Mouse (Mus musculus): Measurements from ENCODE around the gene Plekha7.

Plekha7 gene

DNA sequence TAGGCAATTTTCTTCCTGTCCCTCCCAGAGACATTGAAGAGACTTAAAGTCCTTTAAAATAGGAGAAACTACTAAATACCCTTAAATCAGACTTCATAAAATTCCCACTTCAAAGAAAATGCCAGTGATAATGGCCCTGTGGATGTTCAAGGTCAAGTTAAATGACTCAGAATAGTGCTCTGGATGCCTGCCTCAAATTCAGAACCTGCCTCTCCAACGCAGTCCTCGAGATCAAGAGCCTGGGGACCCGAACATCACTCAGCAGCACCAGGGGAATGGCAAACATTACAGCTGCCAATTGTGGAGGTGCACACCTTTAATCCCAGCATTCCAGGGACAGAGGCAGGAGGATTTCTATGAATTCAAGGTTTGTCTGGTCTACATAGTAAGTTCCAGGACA, 56.7 kb downstream of the Plekha7 start:
- DNase-seq (ENCODE audit: low read depth): no peak

GRCm38 (mm10) chr7:116248536-116248935, 59.6 kb downstream of the Plekha7 start:
- DNase-seq (ENCODE audit: low read depth): no peak

DNA sequence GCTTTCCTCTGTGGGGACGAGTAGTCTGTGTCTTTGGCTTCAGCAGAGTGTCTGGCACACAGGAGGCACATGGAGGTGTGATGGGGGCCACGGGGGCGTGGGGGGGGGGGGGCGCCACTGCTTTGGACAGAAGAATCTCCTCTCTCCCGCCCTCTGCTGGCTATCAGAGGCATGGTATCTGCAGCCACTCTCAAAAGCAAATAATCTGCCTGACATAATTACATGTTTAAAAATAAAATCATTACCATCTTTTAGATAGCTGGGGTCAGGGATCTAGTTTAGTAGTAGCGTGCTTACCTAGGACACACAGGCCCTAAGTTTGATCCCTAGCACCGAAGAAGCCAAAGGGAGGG, 60.8 kb downstream of the Plekha7 start:
- DNase-seq (ENCODE audit: low read depth): no peak

DNA sequence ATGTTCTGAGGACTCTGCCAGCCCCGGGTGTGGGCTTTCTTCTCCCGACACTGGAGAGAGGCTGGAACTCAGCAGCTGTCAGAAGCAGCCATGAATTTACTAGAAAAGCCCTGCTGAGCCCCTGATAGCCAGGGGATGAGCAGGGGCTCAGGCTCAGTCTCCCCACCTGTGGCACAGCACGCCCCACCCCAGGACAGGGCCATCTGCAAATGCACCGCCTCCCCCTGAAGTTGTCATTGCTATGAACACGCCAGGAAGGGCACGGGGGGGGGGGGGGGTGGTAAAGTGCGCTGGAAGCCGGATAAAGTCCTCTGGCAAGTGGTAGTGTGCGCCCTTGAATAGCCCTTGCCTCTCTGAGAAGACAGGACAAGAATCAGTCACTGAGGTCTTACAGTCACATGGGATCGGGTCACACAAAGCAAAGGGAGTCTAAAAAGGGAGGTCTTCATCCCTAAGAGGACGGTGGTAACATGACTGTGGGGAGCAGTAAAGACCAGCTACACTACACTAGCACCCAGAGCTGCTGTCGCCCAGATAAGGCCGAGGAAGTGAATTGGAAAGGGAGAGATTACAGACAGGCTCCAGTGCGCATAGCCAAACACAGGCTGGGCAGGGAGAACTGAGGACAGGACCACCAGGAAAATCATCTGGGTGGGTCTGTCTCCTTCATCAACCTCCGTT, 61.3 kb downstream of the Plekha7 start:
- DNase-seq (ENCODE audit: low read depth): no peak

DNA sequence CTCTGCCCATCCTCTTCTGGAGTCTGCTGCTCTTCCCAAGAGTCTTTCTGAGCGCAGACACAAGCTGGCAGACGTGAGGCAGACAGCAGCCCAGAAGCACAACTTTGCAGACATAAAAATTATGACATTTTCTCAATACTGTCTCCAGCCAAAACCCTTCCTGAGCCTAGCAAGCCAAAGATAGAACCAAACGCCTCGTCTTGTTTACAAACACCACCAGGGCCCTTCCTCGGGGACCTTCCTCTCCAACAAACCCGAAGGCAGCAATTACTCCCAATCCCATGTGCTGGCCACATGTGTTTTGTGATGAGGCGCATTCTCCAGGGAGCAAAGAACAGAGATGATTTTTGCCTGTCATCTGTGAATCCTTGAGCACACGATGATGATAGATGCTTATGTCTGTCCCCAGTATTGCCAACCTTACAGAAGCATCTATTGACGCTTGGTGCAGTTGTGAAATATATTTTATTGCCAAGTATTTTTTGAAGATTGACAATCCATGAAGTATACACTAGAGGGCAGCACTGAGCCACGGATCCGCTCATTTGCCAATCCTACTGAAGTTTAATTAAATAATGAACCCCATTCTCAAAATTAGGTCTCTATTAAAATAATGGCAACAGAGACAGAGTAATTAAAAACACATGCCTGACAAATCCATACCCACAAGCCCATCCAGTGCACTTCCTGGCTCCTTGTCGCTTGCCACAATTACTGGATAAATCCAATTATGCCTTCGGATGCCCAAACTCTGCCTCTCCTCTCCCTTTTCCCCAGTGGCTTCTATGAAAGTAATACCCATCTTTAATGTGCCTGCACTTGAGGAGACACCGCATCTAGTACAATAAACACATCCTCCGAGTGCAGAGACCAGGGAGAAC, 62.1 kb downstream of the Plekha7 start:
- DNase-seq (ENCODE audit: low read depth): peak; percentile 33

- DNase-seq (ENCODE audit: low read depth): no peak
Measured at GRCm38 (mm10) chr7:116244302-116245165, 63.6 kb downstream of the Plekha7 start.

DNA sequence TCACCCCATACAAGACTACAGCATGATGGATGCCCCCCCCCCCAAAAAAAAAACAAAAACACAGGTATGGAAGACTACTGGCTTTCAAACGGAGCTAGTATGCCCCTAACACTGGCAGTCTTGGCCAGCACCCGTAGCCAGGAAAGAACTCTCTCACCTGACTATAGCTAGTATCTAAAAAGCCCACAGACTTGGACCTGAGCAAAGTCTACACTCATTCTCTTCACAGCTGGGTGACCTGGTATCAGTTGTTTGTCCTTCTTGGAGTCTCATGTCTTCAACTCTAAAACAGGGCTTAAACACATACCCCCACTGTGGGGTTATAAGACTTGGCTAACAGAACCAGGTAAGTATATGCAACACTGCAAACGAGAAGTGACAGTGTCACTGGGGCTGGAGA, 65.4 kb downstream of the Plekha7 start:
- DNase-seq (ENCODE audit: low read depth): no peak

DNA sequence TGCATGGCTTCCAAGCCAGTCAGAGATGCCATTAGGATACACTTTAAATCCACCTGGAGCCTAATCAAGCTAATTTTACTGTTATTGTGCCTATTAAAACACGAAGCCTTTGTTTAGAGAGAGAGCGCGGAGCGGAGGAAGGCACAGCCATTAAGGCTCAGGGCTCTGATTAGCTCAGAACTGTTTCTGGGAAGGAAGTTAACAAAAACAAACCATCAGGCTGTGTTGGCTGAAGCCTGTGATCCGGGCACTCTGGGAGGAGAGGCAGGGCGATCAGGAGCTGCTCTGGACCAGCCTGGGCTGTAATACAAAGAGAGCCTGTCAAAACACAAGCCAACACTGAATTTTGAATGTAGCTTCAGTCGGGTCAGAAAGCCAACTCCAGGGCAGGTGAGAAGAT, 66.6 kb downstream of the Plekha7 start:
- no peak for DNase-seq (ENCODE audit: low read depth)

- DNase-seq (ENCODE audit: low read depth): no peak
Measured at GRCm38 (mm10) chr7:116240791-116241474, 67.2 kb downstream of the Plekha7 start.

DNA sequence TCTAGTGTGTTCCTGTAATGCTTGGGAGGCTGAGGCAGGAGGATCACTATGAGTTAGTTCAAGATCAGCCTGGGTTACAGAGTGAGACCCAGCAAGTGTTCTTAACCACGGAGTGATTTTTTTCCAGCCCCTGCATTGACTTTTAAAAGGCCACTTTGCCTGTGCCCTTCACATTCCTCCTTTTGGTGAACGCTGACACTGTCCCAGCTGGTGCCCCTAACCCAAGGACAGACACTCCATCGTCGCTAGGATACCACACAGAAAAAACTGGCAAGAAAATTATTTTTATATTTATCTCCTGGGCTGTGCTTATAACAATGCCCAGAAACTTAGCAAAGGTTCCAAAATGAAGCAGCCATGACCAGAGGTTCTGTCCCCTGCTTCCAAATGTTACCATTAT, 67.8 kb downstream of the Plekha7 start:
- DNase-seq (ENCODE audit: low read depth): no peak

DNA sequence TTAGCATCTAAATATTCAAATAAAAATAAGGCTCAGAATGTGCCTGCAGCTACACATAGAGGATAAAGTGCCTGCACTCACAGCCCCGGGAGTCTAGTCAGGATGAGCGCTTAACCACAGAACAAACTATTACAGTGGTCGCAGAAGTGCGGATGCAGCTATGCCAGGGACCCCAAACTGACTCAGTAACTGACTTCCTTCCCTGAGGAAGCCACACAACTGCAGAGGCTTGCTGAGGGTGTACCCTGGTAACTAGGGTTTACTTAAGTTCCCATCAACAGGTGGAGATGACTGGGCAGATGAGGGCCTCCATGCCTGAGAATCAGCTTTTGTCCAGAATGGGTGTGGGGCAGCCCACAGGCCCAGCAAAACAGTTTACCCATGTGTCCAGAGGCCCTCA, 69.9 kb downstream of the Plekha7 start:
- DNase-seq (ENCODE audit: low read depth): no peak

DNA sequence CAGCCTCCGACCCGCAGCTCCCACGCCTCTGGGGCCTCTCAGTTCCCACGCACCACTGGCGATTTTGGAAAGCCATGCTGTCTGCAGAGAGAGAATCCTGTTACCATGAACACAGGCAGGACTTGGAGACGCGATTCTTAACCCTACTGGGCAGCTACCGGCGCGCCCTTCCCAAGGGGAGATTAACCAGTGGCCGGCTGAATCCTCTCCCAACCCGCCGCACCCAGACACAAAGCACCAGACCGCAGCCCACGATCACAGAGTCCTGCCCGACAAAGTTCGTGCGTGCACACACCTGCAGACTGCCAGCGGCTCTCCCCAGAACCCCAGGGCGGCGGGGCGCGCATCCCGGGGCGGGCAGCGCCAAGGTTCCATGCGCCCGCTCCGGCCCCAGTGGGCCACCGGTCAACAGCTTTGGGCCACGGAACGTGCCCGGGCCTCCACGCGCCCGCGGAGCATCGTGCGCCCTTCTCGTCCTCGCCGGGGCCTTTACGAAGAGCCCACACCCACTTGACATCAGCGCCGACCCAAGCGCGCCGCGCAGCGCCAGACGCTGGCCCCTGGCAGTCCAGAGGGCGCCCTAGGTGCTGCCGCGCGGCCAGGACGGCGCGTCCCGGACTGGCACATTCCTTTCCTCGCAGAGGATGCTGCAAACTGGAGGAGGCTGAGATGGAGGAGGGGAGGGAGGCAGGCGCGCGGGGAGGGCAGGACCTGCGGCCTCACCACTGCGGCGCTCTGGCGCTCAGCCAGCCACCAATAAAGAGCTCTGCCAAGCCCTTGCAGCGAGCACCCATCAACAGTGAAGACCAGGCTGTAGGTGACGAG, 70.8 kb downstream of the Plekha7 start:
- DNase-seq (ENCODE audit: low read depth): no peak

DNA sequence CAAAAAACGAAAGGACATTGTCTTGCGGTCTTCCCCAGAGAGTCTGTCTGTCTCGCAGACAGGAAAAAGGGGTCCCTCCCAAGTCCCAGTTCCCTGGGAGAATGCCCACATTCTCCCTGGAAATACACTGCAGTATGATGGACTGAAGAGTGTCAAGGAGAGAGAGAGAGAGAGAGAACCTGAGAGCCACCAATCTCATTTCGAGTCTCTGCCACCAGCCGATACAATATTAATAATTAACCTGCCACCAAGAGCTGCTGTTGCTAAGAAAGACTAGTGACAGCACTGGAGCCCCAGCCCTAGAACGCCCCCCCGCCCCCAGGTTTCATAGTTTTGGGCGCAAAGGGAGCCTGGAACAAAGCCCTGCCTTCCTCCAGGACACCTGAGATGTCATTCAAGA, 71.6 kb downstream of the Plekha7 start:
- DNase-seq (ENCODE audit: low read depth): no peak

GRCm38 (mm10) chr7:116234287-116234806, 73.8 kb downstream of the Plekha7 start:
- DNase-seq (ENCODE audit: low read depth): no peak

DNA sequence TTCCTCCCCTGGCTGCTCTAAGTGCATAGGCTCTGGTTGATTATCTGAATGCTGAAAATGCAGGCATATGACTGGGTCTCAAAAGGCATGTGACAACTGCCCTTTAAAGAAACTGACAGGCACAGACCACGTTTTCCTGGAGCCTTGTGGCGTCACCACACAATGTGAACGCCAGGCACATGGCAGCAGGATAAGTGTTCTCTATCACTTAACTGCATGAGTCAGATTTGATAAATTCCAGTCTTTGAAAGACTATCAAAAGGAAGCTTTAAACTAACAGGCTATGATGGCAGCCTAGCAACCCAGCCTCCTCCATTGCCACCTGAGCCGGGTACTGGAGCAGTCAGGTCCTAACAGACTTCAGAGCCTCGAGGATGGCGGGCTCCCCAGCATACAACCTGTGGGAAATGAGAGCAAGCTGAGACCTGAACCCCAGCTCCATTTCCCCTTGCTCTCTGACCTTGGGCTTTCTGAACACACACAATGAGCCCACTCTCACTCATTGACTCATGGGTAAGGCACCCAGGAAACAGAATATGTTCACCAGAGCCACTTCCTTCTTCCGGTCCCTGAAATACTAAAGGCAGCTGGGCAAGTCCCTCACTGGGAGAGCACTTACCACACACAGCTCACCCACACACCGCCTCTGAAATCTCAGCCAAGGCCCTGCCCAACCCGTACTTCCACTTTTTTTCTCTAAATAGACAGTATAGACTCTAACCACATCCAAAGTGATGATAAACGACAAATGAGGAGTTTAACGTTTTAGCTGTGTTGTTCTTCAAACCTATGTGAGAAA, 77.2 kb downstream of the Plekha7 start:
- no peak for DNase-seq (ENCODE audit: low read depth)

- no peak for DNase-seq (ENCODE audit: low read depth)
Measured at GRCm38 (mm10) chr7:116226877-116227282, 81.3 kb downstream of the Plekha7 start.

DNA sequence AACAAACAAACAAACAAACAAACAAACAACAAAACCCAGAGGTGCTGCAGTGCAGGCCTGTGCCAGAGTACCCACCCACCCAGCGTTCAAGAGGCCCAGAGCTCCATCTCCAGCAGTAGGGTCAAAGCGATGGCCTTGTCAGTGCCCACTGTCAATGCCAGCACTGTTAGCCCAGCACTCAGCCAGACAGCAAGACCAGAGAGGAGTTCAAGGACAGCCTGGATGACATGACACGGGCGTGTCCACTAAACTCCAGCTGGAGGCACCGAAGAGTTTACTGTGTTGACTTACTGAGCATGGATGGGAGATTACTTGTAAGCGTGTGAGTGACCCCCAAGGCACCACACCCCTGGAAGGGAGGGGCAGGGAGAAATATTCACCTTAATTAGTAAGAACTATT, 81.9 kb downstream of the Plekha7 start:
- DNase-seq (ENCODE audit: low read depth): no peak

DNA sequence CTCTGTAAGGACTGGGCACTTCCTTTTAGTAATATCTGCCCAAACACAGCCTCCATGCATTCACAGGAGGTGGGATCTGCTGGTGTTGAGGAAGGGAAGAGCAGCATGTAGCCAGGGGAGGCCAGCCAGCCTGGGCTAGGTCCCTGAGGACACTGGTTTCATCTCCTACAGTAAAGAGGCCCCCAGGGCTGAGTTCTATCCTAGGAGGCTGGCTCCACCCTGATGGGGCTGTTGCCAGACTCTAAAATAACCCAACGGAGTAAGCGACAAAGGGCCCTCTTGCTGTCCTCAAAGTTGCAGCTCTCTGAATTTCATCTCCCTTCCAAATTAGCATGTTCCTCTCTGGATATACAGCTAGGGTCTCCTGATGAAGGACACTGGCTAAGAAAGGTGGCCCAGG, 83.6 kb downstream of the Plekha7 start:
- no peak for DNase-seq (ENCODE audit: low read depth)

DNA sequence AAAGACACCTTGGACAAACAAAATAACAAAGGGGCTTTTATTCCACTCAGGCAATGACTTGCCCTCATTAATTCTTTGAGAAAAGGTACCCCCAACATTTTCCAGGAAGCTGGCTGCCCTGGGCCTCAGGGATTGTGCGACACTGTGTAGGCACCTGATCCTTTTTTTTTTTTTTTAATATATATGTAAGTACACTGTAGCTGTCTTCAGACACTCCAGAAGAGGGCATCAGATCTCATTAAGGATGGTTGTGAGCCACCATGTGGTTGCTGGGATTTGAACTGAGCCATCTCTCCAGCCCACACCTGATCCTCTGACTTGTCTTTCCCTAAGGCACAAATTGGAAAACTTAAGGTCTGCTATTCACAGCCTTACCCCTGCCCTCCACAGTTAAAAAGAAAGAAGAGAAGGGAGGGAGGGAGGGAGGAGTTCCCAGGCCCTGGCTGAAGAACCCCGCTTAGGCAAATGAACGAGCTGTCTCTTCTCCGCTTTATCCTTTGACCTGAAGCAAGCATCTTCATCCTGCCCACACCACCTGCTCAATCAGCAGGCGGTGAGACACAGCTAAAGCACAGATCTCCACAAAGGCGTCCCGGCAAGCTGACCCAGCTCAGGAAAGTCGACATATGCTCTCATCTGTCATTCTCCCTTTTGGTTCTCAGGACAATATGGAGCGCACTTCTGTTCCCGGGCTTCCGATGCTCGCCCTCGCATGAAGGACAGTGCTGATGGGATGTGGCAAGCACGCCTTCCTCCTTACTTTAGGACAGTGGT, 85.0 kb downstream of the Plekha7 start:
- DNase-seq (ENCODE audit: low read depth): no peak

All from fibroblast of lung, adult 2 months (primary cell).